Mouse (Mus musculus): ENCODE measurements at regions not wholly inside any gene's neighbourhood (a gene's known extent, or its start where the extent isn't known, plus 50 kb on each side); places are given as distances from the start of the nearest gene placed in this dataset.

DNA sequence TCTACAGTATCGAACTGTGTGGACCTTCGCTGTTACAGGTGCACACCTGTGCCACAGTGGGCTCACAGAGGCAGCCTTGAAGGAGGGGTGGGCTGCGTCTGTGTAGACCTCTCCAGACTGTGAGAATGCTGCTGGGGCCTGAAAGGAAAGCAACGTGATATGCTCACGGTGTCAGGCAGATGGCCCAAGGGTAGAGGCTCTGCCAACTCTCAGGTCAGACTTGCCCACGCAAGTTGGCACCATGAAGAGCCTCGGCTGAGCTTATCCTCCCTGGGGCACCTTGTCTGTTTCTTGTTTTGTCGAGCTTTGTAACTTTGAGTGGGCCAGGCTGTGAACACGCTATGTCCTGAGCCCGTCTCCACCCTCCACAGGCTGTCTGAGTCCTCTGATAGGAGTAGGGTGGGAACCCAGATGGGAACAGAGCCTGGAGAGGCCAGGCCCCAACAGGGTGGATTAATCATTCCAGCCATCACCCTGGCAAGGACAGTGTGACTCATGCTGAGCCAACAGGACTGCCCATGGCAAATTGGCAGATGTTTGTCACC, 558.6 kb downstream of the Vrk1 start:
- TF ChIP-seq HCFC1 (IDR thresholded peaks at IDR 0.05; ENCODE audit: borderline replicate concordance, insufficient read depth, low read length) (no peak), MAFK (IDR thresholded peaks at IDR 0.05; ENCODE audit: insufficient read depth, low read depth, low read length) (no peak), ZNF384 (IDR thresholded peaks at IDR 0.05; ENCODE audit: low read depth, low read length) (no peak), CHD2 (IDR thresholded peaks at IDR 0.05; ENCODE audit: low read depth, low read length) (no peak), ZC3H11A (IDR thresholded peaks at IDR 0.05; ENCODE audit: borderline replicate concordance, low read depth, low read length) (no peak)
- no peak overlapping the region for H3K9ac ChIP-seq (ENCODE audit: insufficient read depth, low read depth, low read length, poor library complexity, severe bottlenecking)
- H3K27ac ChIP-seq (ENCODE audit: insufficient read depth, low read depth, low read length, poor library complexity, severe bottlenecking): no peak overlapping the region
- no peaks in the 10 kb centered on the region for H3K9me3 ChIP-seq (ENCODE audit: control insufficient read depth, insufficient read depth, low read depth, low read length)
- no peak overlapping the region for H3K4me3 ChIP-seq (ENCODE audit: insufficient read depth in 1 of 2, low read depth in 1 of 2, low read length in 2 of 2, poor library complexity in 1 of 2, severe bottlenecking in 1 of 2)
- H3K36me3 ChIP-seq (ENCODE audit: control insufficient read depth, insufficient read depth, low read length, poor library complexity, severe bottlenecking): no peaks in the 10 kb centered on the region
- peaks cover 0 to 5% of the 10 kb centered on the region in 2 experiments; a peak in 1 of 4 replicates for H3K4me1 ChIP-seq (ENCODE audit: control insufficient read depth in 2 of 2, insufficient read depth in 2 of 2, low read length in 2 of 2, poor library complexity in 1 of 2)
- DNase-seq (ENCODE audit: low read depth, low spot score): no peak
- in situ Hi-C loops (cut with MboI; ENCODE audit: low sequenced_read_pairs in 2 of 2, unreplicated experiment in 2 of 2): no loop called here

DNA sequence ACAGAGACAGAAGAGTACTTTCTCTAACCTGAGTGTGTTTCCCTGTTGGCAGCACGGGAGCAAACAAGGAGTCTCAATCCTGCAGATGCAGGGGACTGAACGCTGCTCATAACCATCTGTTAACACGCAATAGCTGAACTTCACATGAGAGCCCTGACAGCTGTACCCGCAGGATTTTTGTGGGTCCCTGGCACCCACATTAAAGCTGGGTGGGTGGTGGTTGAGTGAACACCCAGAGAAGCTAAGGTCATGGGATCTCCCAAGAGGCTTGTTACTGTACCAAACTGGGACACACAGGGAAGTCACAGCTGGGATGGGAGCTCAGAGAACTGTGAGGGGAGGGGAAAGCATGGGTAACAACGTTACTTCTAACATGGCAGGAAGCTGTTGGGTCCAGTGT, 562.9 kb downstream of the Vrk1 start:
- Histone ChIP-seq H3K9ac (ENCODE audit: insufficient read depth, low read depth, low read length, poor library complexity, severe bottlenecking) (no peak overlapping the region), H3K27ac (ENCODE audit: insufficient read depth, low read depth, low read length, poor library complexity, severe bottlenecking) (no peak overlapping the region), H3K9me3 (ENCODE audit: control insufficient read depth, insufficient read depth, low read depth, low read length) (no peaks in the 10 kb centered on the region), H3K4me3 (ENCODE audit: insufficient read depth in 1 of 2, low read depth in 1 of 2, low read length in 2 of 2, poor library complexity in 1 of 2, severe bottlenecking in 1 of 2) (no peak overlapping the region), H3K36me3 (ENCODE audit: control insufficient read depth, insufficient read depth, low read length, poor library complexity, severe bottlenecking) (no peaks in the 10 kb centered on the region), H3K4me1 (ENCODE audit: control insufficient read depth in 2 of 2, insufficient read depth in 2 of 2, low read length in 2 of 2, poor library complexity in 1 of 2) (no peaks in the 10 kb centered on the region)
- TF ChIP-seq CHD2 (IDR thresholded peaks at IDR 0.05; ENCODE audit: low read depth, low read length) (no peak), ZNF384 (IDR thresholded peaks at IDR 0.05; ENCODE audit: low read depth, low read length) (no peak), HCFC1 (IDR thresholded peaks at IDR 0.05; ENCODE audit: borderline replicate concordance, insufficient read depth, low read length) (no peak), MAFK (IDR thresholded peaks at IDR 0.05; ENCODE audit: insufficient read depth, low read depth, low read length) (no peak), ZC3H11A (IDR thresholded peaks at IDR 0.05; ENCODE audit: borderline replicate concordance, low read depth, low read length) (no peak)
- in situ Hi-C loops (cut with MboI; ENCODE audit: low sequenced_read_pairs in 2 of 2, unreplicated experiment in 2 of 2): no loop called here
- no peak for DNase-seq (ENCODE audit: low read depth, low spot score)

DNA sequence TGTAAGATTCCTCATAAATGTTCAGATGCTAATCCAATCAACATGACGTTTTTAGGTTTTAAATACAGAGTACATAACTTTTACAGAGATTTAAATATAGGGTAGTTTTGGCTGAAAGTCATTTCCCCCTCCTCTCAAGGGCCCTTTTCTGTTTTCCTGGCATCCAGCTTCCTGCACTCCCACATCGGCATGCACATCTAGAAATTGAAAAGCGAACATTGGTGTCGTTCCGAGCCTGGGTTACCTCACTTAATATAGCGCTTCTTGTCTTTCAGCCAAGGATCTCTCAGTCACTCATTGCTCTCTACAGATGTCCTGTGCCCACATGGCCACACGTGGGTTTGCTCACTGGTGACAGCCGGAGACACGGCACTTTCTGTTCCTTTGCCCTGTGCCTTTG, 572.7 kb downstream of the Vrk1 start:
- Histone ChIP-seq H3K4me1 (ENCODE audit: control insufficient read depth in 2 of 2, insufficient read depth in 2 of 2, low read length in 2 of 2, poor library complexity in 1 of 2) (peaks cover 0 to 2% of the 10 kb centered on the region in 2 experiments; a peak in 1 of 4 replicates), H3K9ac (ENCODE audit: insufficient read depth, low read depth, low read length, poor library complexity, severe bottlenecking) (no peak overlapping the region), H3K9me3 (ENCODE audit: control insufficient read depth, insufficient read depth, low read depth, low read length) (no peaks in the 10 kb centered on the region), H3K27ac (ENCODE audit: insufficient read depth, low read depth, low read length, poor library complexity, severe bottlenecking) (no peak overlapping the region), H3K4me3 (ENCODE audit: insufficient read depth in 1 of 2, low read depth in 1 of 2, low read length in 2 of 2, poor library complexity in 1 of 2, severe bottlenecking in 1 of 2) (no peak overlapping the region), H3K36me3 (ENCODE audit: control insufficient read depth, insufficient read depth, low read length, poor library complexity, severe bottlenecking) (no peaks in the 10 kb centered on the region)
- in situ Hi-C loops (cut with MboI; ENCODE audit: low sequenced_read_pairs in 2 of 2, unreplicated experiment in 2 of 2): no loop called here
- TF ChIP-seq MAFK (IDR thresholded peaks at IDR 0.05; ENCODE audit: insufficient read depth, low read depth, low read length) (no peak), HCFC1 (IDR thresholded peaks at IDR 0.05; ENCODE audit: borderline replicate concordance, insufficient read depth, low read length) (no peak), CHD2 (IDR thresholded peaks at IDR 0.05; ENCODE audit: low read depth, low read length) (no peak), ZC3H11A (IDR thresholded peaks at IDR 0.05; ENCODE audit: borderline replicate concordance, low read depth, low read length) (no peak), ZNF384 (IDR thresholded peaks at IDR 0.05; ENCODE audit: low read depth, low read length) (no peak)
- DNase-seq (ENCODE audit: low read depth, low spot score): no peak

DNA sequence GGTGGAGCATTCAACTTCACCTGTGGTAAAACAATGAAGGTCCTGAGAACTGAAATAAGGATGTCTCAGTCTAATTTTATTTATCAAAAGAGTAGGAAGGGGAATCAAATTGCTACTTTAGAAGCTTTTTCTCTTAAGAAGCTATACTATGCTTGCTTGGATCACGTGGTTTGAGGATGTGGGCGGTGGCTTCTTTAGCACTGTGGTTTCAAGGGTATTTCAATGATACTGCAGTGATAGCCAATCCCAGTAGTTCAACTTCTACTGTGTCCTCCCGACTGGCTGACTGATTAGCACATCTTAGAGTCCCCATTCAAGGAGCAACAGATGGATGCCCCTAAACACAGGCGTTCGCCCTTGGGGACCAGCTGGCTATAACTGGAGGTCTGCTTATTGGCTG, 575.6 kb downstream of the Vrk1 start:
- TF ChIP-seq HCFC1 (IDR thresholded peaks at IDR 0.05; ENCODE audit: borderline replicate concordance, insufficient read depth, low read length) (no peak), ZC3H11A (IDR thresholded peaks at IDR 0.05; ENCODE audit: borderline replicate concordance, low read depth, low read length) (no peak), CHD2 (IDR thresholded peaks at IDR 0.05; ENCODE audit: low read depth, low read length) (no peak), ZNF384 (IDR thresholded peaks at IDR 0.05; ENCODE audit: low read depth, low read length) (no peak), MAFK (IDR thresholded peaks at IDR 0.05; ENCODE audit: insufficient read depth, low read depth, low read length) (no peak)
- no peak overlapping the region for H3K27ac ChIP-seq (ENCODE audit: insufficient read depth, low read depth, low read length, poor library complexity, severe bottlenecking)
- no peaks in the 10 kb centered on the region for H3K36me3 ChIP-seq (ENCODE audit: control insufficient read depth, insufficient read depth, low read length, poor library complexity, severe bottlenecking)
- no peak overlapping the region for H3K4me3 ChIP-seq (ENCODE audit: insufficient read depth in 1 of 2, low read depth in 1 of 2, low read length in 2 of 2, poor library complexity in 1 of 2, severe bottlenecking in 1 of 2)
- H3K9me3 ChIP-seq (ENCODE audit: control insufficient read depth, insufficient read depth, low read depth, low read length): no peaks in the 10 kb centered on the region
- DNase-seq (ENCODE audit: low read depth, low spot score): no peak
- no peak overlapping the region for H3K9ac ChIP-seq (ENCODE audit: insufficient read depth, low read depth, low read length, poor library complexity, severe bottlenecking)
- H3K4me1 ChIP-seq (ENCODE audit: control insufficient read depth in 2 of 2, insufficient read depth in 2 of 2, low read length in 2 of 2, poor library complexity in 1 of 2): peaks cover 0 to 2% of the 10 kb centered on the region in 2 experiments; a peak in 1 of 4 replicates
- in situ Hi-C loops (cut with MboI; ENCODE audit: low sequenced_read_pairs in 2 of 2, unreplicated experiment in 2 of 2): no loop called here

All from ES-E14 (cell line).